Mouse (Mus musculus) hindbrain, postnatal 0 days (tissue): Measurements from ENCODE around the gene Tnfsf10. TPM values are rescaled to one million over a fixed set of nuclear protein-coding genes. Genes with fewer than 3 reads are reported as not detected.
"Not testable (repeated sequence)": the region's sequence is repeated elsewhere in the genome, so short reads cannot be mapped to it uniquely, and the experiment has no call there.

Source experiments
- ATAC-seq: fragments of 200-750 bp; cut with Nextera tagmentation; 2 replicates; pipeline ENCODE4 v1.8.0; 2017; ENCODE audit warnings: mild to moderate bottlenecking, moderate TSS enrichment, moderate library complexity
- DNase-seq: peaks from one replicate; pipeline ENCODE4 v3.0.0-alpha.2; 2015; ENCODE audit warnings: low spot score
- H3K27ac ChIP-seq: fragments of 300-500 bp; sonication (generic); 2 replicates; pipeline ENCODE4 v1.5.1; 2014; ENCODE audit warnings: mild to moderate bottlenecking
- H3K27me3 ChIP-seq: fragments of 300-500 bp; sonication (generic); 2 replicates; pipeline ENCODE4 v1.6.1; 2014; ENCODE audit warnings: low read length, mixed read lengths; ENCODE audit not compliant: insufficient read depth
- H3K36me3 ChIP-seq: fragments of 300-500 bp; sonication (generic); 2 replicates; pipeline ENCODE4 v1.6.1; 2014; ENCODE audit warnings: low read length, mixed read lengths; ENCODE audit not compliant: insufficient read depth
- H3K4me1 ChIP-seq: fragments of 300-500 bp; sonication (generic); 2 replicates; pipeline ENCODE4 v1.6.1; 2014; ENCODE audit warnings: antibody characterized with exemption, low read length, mixed read lengths; ENCODE audit not compliant: insufficient read depth
- H3K4me2 ChIP-seq: fragments of 300-500 bp; sonication (generic); 2 replicates; pipeline ENCODE4 v1.6.1; 2014; ENCODE audit warnings: low read depth, mild to moderate bottlenecking, low read length, moderate library complexity, mixed read lengths
- H3K4me3 ChIP-seq: fragments of 300-500 bp; sonication (generic); 2 replicates; pipeline ENCODE4 v1.5.1; 2014; ENCODE audit warnings: low read length
- H3K9ac ChIP-seq: fragments of 300-500 bp; sonication (generic); replicated peaks from 2 replicates; pipeline ENCODE4 v1.6.1; 2014; ENCODE audit warnings: mild to moderate bottlenecking, low read length, moderate library complexity, mixed read lengths
- H3K9me3 ChIP-seq: fragments of 300-500 bp; sonication (generic); 2 replicates; pipeline ENCODE4 v1.6.1; 2016; ENCODE audit warnings: low read length, mixed read lengths
- CTCF ChIP-seq: IDR thresholded peaks from 2 replicates; pipeline ENCODE4 v1.5.1; 2016; ENCODE audit warnings: antibody characterized with exemption, control low read depth, low read depth
- WGBS: fragments of 180-500 bp; shearing (Covaris S2); extraction: QIAGEN DNeasy Blood & Tissue Kit; methylation state at CpG from one replicate; pipeline ENCODE4 v1.1.7; 2014; 5-methylcytosine and 5-hydroxymethylcytosine counted together
- polyA plus RNA-seq: library from polyadenylated mRNA; unstranded; fragments of >200 nt; fragmentation: Nextera tagmentation; extraction: Ambion mirVana; gene quantifications from 2 replicates; pipeline ENCODE4 v1.2.1, GENCODE M21; 2015
- total RNA-seq: library from RNA; depleted of rRNA; stranded (reverse); fragments of >200 nt; gene quantifications from 2 replicates; pipeline ENCODE4 v1.2.3, GENCODE M21; 2014

The Tnfsf10 gene
- total and polyA plus RNA-seq, 2 experiments from 2014 or later, result 0.35 to 0.73 TPM

- Histone ChIP-seq H3K9me3 (no peaks in the 10 kb centered on the region), H3K4me3 (no peak overlapping the region), H3K4me1 (0 out of 2 replicates have a peak, but pooled peaks cover 3% of the 10 kb centered on the region), H3K36me3 (no peaks in the 10 kb centered on the region), H3K4me2 (no peak overlapping the region), H3K9ac (no peak overlapping the region), H3K27me3 (no peaks in the 10 kb centered on the region), H3K27ac (no peak overlapping the region)
- ATAC-seq (no peak), DNase-seq (no peak)
- 89% methylated on average over 5 of the region's 5 CpGs for WGBS
- no peak for TF ChIP-seq CTCF
Observed at GRCm38 (mm10) chr3:27290285-27290684, 26.5 kb upstream of the Tnfsf10 start.

- not testable (repeated sequence) for H3K4me2 ChIP-seq, H3K4me1 ChIP-seq, H3K4me3 ChIP-seq, H3K27me3 ChIP-seq, DNase-seq, ATAC-seq, H3K9me3 ChIP-seq, H3K27ac ChIP-seq, H3K36me3 ChIP-seq, H3K9ac ChIP-seq
- WGBS, result 93% methylated on average over 5 of the region's 5 CpGs
Observed at GRCm38 (mm10) chr3:27290945-27291344, 25.9 kb upstream of the Tnfsf10 start.

- not testable (repeated sequence) for ATAC-seq, H3K27me3 ChIP-seq, H3K4me2 ChIP-seq, H3K36me3 ChIP-seq, H3K4me3 ChIP-seq, DNase-seq, H3K4me1 ChIP-seq, H3K9me3 ChIP-seq, H3K27ac ChIP-seq, H3K9ac ChIP-seq
- 89% methylated on average over 4 of the region's 4 CpGs for WGBS
Observed at GRCm38 (mm10) chr3:27291411-27291810, 25.4 kb upstream of the Tnfsf10 start.

- Histone ChIP-seq H3K4me2 (no peak overlapping the region), H3K4me3 (no peak overlapping the region), H3K9ac (no peak overlapping the region), H3K4me1 (0 out of 2 replicates have a peak, but pooled peaks cover 2% of the 10 kb centered on the region), H3K27ac (no peak overlapping the region), H3K36me3 (no peaks in the 10 kb centered on the region), H3K9me3 (no peaks in the 10 kb centered on the region), H3K27me3 (no peaks in the 10 kb centered on the region)
- DNase-seq, result no peak
- ATAC-seq, result 0 out of 2 replicates have a peak, but pooled peaks have one; percentile 45
- TF ChIP-seq CTCF, result no peak
- 70% methylated on average over 7 of the region's 7 CpGs for WGBS
Observed at GRCm38 (mm10) chr3:27293645-27294385, 23.0 kb upstream of the Tnfsf10 start.

- H3K9ac ChIP-seq, result no peak overlapping the region
- H3K4me1 ChIP-seq, result no peaks in the 10 kb centered on the region
- no peaks in the 10 kb centered on the region for H3K36me3 ChIP-seq
- TF ChIP-seq CTCF, result no peak
- H3K9me3 ChIP-seq, result no peaks in the 10 kb centered on the region
- H3K27me3 ChIP-seq, result no peaks in the 10 kb centered on the region
- no peak overlapping the region for H3K27ac ChIP-seq
- WGBS, result 56% methylated on average over 4 of the region's 4 CpGs
- no peak overlapping the region for H3K4me2 ChIP-seq
- DNase-seq (no peak), ATAC-seq (no peak)
- H3K4me3 ChIP-seq, result no peak overlapping the region
Observed at GRCm38 (mm10) chr3:27300451-27300850, 16.4 kb upstream of the Tnfsf10 start.

GRCm38 (mm10) chr3:27302339-27303022 lies 14.3 kb upstream of the Tnfsf10 start:
- Histone ChIP-seq H3K27me3 (no peaks in the 10 kb centered on the region), H3K4me3 (no peak overlapping the region)
- DNase-seq, result no peak

GRCm38 (mm10) chr3:27306815-27307214 lies 10.0 kb upstream of the Tnfsf10 start:
- Histone ChIP-seq H3K4me1 (no peaks in the 10 kb centered on the region), H3K4me2 (no peak overlapping the region), H3K9ac (no peak overlapping the region), H3K4me3 (no peak overlapping the region), H3K27me3 (no peaks in the 10 kb centered on the region), H3K27ac (no peak overlapping the region), H3K9me3 (no peaks in the 10 kb centered on the region), H3K36me3 (no peaks in the 10 kb centered on the region)
- ATAC-seq, result no peak
- no peak for DNase-seq
- 72% methylated on average over 10 of the region's 10 CpGs for WGBS
- no peak for TF ChIP-seq CTCF

More at GRCm38 (mm10) chr3:27302339-27303022, 14.3 kb upstream of the Tnfsf10 start:
- Histone ChIP-seq H3K27ac (no peak overlapping the region), H3K9ac (no peak overlapping the region), H3K9me3 (no peaks in the 10 kb centered on the region), H3K4me2 (no peak overlapping the region), H3K36me3 (no peaks in the 10 kb centered on the region), H3K4me1 (no peaks in the 10 kb centered on the region)
- WGBS, result 76% methylated on average over 9 of the region's 9 CpGs
- no peak for ATAC-seq
- TF ChIP-seq CTCF, result no peak
